Mouse (Mus musculus) R1 (cell line): ENCODE results near the gene Sgo1.
A peak's percentile ranks its signal among the peaks of the same experiment; 100 is the strongest.
"Not testable (repeated sequence)": the region's sequence is repeated elsewhere in the genome, so short reads cannot be mapped to it uniquely, and the experiment has no call there.

Experiments
- DNase-seq: peaks from one replicate; pipeline ENCODE4 v3.0.0-alpha.2; 2018; ENCODE audit warnings: low read depth, low spot score

Sgo1 gene

DNA sequence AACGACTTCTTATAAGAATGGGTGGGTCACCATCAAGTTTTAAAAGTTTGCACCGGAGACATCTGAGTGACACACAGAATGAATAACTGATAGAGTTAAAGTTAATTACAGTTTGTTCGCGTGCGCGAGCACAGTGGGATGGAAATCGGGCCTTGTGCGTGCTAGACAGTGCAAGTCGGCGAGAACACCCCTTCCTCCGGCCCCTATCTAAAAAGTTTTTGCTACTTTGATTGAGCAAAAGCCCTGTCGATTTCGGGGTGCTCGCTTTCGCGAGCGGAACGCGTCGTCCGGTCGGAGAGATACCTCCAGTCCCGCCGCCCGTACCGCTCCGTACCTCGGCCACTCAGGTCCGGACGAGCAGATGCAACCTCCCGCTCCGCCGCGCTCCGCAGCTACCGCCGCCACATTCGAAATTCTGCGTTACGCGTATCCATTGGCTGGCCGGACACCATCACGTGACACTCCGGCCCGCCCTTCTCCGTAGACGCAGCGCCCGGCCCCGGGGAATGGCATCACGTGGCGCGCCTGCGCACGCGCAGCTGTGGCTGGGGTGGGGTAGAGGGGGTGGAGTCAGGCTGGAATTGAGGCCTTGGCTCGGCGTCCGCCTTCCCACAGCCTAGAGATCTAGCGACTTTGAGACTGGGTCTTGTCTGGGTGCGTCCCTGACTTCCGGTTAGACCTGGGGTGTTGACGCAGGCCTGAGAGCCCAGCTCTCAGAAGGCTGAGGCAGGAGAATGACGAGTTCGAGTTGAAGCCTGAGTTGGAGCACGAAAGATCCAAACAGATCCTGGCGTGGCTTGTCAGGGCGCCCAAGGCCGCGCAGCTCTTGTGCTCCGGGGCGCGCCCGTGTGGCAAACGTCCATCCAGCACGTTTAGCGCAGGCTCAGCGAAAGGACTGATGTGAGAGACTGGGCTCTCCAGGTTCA, at the start of gene Sgo1:
Gene Sgo1, minus strand, starts transcription at position 457 of the 926 bp plus-strand sequence.
- DNase-seq: peak; percentile 98

DNA sequence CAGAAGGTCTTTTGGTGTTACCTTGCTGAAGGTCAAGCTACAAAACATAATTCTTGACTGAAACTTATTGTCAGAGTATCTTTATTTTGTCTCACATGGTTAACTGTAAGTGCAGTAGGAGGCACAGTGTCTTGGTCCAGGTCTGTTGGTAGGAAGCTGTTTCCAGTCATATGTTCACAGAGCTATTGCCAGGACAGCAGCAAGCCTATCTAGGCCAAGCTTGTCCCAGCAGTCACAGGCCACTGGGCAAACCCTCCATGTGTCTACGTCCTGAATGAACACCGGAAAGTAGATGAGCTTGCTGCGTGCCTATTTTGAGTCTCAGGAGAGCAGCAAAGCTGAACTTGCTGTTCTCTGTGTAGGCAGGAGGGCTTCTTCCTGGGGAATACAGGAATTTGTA, 29.8 kb upstream of the Sgo1 start:
- DNase-seq: not testable (repeated sequence)

DNA sequence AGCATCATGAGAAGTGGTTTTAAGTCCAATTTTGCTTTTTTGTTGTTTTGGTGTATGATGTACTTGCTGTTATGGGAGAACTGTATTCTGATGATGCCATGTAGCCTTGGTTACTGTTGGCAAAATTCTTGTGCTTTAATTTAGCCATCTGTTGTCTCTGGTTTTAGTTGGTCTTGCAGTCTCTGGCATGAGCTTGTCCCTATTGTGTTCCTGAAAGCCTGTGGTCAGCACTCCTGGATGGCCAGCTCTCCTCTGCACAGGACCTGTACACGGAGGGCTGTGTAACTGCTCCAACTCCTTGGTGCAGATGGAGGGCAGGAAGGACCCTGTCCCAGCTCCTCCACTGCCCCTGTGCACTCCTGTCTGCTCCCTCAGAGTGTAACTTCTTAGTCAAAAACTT, 29.3 kb upstream of the Sgo1 start:
- DNase-seq: no peak

DNA sequence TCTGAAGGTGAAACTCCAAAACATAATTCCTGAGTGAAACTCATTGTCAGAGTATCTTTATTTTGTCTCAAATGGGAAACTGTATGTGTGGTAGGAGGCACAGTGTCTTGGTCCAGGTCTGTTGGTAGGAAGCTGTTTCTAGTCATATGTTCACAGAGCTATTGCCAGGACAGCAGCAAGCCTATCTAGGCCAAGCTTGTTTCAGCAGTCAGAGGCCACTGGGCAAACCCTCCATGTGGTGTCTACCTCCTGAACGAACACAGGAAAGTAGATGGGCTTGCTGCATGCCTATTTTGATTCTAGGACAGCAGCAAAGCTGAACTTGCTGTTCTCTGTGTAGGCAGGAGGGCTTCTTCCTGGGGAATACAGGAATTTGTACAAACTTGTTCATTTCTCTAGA, 26.0 kb upstream of the Sgo1 start:
- DNase-seq: not testable (repeated sequence)

DNA sequence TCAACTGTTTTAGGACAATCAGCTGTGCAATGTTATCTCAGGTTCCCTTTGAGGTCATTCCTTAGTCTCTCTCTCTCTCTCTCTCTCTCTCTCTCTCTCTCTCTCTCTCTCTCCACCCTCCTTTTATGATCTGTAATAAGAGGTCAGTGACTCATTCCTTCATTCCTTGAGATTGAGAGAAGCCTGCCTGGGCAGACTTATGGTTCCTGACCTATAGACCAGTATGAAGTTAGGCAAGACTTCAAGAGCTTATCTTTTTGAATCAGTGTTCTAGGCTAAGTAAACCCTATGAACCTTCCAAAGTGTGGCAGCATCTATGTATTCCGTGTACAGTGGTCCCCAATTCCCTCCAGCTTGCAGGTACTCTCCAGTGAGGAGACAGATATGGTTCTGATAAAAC, 25.3 kb upstream of the Sgo1 start:
- DNase-seq: no peak

DNA sequence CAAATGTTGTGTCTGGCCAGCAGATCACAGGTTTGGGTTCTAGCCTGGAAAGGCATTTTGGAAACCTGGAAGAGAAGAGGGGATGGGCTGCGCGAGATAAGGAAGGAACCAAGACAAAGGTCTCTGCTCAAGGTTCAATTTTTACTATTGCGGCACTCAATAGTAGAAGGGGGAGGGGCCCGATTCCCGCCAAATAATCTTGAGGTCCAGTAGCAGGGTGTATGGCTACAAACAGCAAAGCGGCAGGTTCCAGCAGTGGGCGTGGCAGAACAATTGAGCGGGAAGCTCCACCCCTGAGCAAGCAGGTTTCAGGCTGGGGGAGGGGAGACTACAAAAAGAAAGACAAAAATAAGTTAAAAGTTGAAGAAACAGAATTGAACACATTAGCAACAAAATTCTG, 8.4 kb upstream of the Sgo1 start:
- peak; percentile 88 for DNase-seq

DNA sequence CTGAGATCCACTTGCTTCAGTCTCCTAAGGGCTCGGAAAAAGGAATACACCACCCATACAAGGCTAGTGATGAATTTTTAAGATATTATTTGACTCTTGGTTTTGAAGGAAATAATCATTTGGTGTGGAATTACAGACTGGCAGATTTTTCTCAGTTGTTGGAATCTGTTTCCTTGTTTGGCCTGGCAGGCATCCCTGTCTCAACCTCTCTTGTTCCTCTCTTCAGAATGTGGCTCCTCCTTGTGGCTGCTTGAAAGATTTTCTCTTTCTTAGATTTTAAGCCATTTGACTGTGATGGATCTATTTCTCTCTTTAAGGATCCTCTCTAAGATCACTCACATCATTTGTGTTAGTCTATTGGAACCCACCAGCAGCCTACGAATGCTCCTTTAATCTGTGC, 4.9 kb upstream of the Sgo1 start:
- peak; percentile 64 for DNase-seq

DNA sequence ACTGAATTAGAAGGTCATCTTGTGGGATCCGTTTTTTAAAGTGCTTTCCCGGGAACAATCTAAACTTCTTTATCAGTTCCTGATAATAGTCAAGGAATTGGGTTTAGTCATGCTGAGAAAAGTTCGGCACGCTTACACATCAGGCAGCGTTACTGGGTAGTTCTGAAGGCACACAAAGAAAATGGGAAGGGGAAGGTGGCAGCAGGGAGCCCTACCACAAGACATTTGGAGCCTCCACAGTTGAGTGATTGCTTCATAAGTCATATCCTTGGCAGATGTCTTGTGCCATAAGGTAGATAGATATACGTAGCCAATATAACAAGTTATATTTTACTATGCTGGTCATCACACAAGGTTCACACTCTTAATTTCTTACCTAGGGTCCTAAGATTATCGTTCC, 813 bp upstream of the Sgo1 start:
- DNase-seq: no peak

DNA sequence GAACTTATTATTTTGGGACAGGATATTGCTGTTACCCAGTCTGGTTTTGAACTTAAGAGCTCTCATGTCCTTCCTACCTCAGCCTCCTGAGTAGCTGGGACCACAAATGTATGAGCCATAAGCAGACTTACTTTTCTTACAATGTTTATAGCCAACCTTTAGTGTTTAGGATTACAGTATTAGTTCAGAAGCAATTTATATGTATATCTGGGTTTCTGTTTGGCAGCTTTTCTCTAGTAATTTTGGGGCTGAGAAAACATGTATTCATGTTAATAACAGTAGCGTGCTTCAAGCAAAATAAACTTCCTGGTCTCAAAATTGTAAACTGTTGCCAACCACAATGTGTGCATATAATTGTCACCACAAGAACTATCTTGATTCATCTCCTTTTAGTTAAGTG, 812 bp downstream of the Sgo1 start:
- DNase-seq: no peak

DNA sequence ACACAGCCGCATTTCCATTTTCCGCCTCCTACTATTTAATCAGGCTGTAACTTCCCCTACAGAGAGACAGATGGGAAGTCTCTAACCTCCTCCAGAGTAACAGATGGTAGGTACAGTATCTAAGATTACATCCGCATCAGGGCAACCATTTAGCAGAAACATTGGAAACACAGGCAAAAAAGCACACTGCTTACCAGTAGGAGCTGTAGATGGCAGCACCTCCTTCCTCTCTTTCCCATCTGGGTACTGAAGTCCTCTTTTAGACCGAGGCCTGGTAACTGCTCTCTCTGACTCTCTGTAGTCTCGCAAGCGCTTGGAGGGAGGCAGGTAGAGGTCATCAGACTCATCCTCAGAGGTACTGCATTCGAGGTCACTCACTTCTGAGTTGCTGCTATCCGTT, 10.4 kb downstream of the Sgo1 start:
- DNase-seq: peak; percentile 64

DNA sequence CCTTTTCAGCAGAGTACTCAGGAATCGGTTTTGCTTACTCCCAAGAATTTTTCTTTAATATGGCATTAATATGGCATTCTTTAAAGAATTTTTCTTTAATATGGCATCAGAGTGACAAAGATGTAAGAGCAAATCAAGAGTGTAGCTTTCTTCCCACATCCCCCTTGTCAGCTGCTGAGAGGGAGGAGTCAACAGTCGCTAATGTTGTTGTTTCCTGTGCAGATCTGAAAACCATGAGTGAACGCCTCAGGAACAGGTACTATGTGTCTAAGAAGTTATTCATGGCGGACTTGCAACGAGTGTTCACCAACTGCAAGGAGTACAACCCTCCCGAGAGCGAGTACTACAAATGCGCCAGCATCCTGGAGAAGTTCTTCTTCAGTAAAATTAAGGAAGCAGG, 18.7 kb downstream of the Sgo1 start:
- DNase-seq: no peak

DNA sequence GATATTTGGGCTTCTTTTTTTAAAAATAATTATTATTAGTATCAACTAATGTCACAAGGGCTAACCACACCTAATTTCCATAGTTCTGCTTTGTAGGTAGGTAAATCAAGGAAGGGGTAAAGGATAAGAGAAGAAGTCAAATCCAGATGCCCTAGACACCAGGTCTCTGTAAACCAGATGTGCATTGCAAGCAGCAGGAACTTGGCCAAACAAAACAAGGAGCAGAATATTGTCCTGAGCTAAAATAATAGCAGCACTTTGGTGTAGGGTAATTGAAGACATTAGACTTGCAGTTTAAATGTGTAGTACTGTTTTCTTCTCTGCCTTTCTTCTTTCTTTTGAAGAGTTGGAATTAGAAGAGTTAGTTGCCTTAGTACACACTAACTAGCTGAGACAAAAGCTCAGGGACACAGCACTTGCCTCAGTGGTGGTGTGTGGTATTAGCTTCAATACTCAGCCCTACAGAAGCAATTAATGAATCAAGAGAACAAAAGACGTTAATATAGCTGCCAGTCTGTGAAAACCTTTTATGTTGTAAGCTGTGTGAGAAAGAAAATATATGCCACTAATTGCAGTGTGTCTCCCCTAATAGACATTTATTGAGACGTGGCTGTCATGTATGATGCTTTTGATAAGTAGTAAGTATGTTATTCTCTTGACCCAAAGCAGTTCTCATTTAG, 24.3 kb downstream of the Sgo1 start:
- DNase-seq: no peak

DNA sequence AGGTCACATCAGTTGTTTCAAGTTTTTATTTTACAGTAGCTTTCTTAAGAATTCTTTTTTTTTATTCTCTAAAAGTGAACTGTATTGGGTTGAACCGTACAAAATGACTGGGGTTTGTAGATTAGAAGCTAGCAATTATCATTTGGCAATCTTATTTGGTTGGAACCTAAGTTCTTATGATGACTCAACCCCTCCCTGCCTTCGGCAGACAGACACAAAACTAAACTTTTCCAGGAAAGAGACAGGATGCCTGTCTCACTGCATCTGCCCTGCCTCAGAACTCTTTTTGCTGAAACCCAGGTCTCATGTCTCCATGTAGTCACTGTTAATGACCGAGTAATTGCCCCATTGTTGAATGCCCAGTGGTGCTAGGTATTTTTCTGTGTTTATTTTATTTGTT, 24.9 kb downstream of the Sgo1 start:
- DNase-seq: no peak

DNA sequence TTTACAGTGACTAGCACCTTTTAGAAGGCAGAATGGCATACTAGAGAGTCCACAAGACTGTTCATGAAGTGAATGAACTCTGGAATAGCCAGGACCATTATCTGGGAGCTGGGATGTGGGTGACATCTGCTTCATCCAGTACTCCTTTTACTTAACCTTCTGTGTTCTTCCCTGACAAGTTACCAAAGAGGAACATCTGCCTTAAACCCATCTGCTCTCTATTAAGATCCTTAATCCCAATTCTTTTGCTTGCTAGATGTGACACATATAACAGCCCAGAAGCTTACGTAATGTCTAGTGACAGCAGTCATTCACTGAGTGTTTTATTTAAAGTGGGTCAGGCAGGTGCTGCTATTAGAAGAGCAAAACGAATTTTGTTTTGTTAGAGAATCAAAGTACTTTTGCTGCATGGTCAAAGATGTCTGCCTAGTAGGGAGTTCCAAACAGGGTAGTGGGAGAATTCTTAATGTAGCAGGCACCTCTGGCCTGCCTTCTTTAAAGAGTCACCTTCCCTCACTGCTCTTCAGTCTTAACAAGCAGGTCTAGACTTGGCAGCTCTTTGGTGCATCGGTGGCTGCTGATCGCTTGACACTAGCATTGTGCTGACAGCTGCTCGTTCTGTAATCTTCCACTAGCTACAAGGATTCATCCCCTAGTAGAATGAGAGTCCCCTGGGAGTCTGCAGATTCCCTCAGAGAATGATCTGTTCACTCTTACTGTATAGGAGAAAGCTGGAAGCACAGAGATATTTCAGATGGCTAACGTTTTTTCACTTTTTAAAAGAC, 27.9 kb downstream of the Sgo1 start:
- no peak for DNase-seq

DNA sequence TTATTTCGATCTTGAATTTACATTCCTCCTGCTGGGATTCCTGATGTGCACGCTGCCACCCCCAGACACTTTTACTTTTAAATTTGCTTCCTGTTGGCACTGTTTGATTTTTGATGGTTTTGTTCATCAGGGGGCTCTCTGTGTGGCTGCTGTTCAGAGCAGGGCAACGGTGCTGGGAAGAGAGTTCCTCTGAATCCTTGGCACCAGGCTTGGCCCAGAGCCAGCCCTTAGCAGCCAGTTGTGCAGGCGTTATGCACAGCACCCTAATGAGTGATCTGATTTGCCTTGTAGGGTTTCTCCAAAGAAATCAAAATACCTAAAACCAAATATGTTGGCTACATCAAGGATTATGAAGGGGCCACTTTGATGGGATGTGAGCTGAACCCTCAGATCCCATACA, 29.4 kb downstream of the Sgo1 start:
- no peak for DNase-seq

DNA sequence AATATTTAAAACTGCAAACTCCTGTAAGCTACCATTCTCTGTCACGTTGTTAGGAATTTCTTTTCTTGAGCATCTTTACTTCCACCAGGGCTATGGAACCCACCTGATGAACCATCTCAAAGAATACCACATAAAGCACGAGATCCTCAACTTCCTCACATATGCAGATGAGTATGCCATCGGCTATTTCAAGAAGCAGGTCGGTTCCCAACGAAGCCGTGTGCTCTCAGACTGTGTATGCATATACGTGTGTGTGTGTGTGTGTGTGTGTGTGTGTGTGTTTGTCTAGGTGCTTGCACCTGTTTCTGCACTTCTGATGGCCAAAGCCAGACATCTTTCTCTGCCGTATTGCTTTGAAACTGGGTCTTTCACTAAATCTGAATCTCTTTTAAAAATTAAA, 29.9 kb downstream of the Sgo1 start:
- DNase-seq: no peak

DNA sequence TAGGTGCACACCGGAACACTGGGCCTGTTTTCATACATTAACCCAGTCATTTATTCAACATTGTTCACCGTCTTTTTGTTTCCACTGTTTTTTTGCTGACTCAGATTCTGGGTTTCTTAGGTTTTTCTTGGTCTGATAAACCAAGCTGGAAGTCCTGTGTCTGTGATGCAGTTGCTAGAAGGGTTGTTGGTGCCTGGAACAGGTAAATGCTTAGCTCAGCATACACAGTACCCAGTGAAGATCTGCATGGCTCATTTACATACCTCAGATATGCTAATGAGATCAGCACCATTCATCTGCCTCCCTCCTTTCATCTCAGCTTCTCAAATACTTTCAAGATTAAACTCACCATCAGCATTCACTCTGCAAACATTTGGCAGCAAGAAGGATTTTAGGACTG, 30.5 kb downstream of the Sgo1 start:
- peak; percentile 28 for DNase-seq

DNA sequence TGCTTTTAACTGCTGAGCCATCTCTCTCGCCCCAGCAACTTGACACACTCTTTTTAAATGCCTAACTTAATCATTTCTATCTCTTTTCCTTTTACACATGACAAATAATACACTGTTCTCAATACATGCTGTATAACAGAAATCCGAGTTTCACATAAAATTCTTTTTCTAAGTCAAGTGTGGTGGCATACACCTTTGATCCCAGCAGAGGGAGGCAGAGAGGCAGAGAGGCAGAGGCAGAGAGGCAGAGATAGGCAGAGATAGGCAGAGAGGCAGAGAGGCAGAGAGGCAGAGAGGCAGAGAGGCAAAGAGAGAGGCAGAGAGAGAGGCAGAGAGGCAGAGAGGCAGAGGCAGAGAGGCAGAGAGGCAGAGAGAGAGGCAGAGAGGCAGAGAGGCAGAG, 31.7 kb downstream of the Sgo1 start:
- peak; percentile 56 for DNase-seq

DNA sequence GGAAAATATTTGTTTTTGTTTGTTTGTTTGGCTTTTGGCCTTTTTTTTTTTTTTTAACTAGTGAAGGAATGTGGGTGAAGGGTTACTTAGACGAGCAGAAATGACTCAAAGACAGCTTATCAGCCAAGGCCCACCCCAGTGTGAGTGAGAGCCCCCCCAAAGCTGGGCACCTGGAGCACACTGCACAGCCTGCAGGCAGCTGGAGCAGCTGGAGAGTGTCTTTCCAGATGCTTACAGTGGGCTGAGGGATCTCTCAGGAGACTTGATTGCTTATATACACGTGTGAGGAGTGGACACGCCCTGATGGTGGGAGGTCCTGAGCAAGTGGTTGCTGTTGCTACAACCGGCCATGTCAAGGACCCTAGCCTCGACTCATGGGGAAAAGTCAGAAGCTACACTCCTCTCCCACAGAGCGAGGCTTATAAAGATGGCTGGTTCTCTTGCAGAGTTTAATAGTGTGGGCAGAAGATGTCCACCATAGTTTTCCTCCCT, 32.7 kb downstream of the Sgo1 start:
- peak; percentile 76 for DNase-seq

DNA sequence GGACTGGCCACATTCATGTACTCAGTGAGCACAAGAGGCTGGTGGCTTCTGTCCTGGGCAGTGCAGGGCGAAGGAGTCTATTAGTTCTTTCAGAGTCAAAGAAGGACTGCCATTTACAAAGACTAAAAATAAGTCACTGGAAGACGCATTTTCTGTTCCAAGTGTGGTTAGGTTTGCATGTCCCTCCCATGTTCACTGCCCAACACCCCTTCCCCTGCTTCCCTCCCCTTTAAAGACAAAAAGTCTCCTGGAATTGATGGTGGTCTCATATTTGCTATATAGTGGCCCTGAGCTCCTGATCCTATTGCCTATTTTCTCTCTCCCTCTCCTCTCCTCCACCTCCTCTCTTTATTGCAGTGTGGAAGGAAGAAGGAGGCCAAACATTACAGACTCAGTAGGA, 33.2 kb downstream of the Sgo1 start:
- DNase-seq: no peak

DNA sequence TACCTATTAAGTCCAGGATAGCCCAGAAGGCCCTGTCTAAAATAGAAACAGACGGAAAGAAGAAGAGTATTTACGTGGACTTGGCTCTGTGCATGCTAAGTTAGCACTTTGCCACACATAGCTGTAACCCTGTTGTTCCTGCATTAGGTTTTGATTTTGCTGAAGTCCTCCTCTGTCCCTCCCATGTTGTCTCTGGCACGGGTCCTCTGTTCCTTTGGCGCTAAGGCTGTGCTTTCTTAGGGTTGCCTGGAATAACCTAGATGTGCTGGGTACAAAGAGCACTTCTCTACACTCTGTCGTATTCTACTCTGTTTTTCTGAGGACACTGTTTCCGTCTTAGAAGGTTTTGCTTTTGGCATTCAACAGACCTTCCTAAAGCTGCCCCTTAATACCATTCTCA, 34.1 kb downstream of the Sgo1 start:
- DNase-seq: no peak

DNA sequence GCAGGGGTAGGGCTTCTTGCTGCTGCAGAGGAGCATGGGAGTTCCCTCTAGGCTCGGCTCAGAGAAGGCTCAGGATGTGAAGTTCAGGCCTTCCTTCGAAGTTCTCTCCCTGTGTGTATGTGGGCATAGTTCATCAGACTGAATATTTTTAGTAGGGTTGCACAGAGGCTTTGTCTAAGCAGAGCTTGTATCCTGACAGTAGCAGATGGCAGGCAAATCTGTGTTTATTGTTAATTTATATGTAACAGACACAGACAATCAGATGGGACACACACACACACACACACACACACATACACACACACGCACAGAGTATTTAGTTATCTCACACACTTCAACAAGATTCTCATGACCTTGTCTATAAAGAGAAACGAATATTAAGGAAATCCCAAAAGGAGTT, 34.5 kb downstream of the Sgo1 start:
- no peak for DNase-seq
